Mouse (Mus musculus) intestine, postnatal 0 days (tissue): ENCODE measurements around the gene Ppp1r12b. TPM values are rescaled to one million over a fixed set of nuclear protein-coding genes. Genes with fewer than 3 reads are reported as not detected.

Source experiments
- ATAC-seq: fragments of 200-750 bp; cut with Nextera tagmentation; 2 replicates; pipeline ENCODE4 v1.8.0; 2017; ENCODE audit warnings: mild to moderate bottlenecking, moderate TSS enrichment, moderate library complexity
- H3K27ac ChIP-seq: fragments of 300-500 bp; sonication (generic); 2 replicates; pipeline ENCODE4 v1.5.1; 2014; ENCODE audit warnings: mild to moderate bottlenecking, low read depth, low read length, moderate library complexity
- H3K27me3 ChIP-seq: fragments of 300-500 bp; sonication (generic); replicated peaks from 2 replicates; pipeline ENCODE4 v1.6.1; 2014; ENCODE audit warnings: low read length, mixed read lengths; ENCODE audit not compliant: control insufficient read depth, insufficient read depth
- H3K36me3 ChIP-seq: fragments of 300-500 bp; sonication (generic); 2 replicates; pipeline ENCODE4 v1.6.1; 2014; ENCODE audit warnings: mild to moderate bottlenecking, moderate library complexity; ENCODE audit not compliant: control insufficient read depth, insufficient read depth
- H3K4me1 ChIP-seq: fragments of 300-500 bp; sonication (generic); replicated peaks from 2 replicates; pipeline ENCODE4 v1.6.1; 2014; ENCODE audit warnings: antibody characterized with exemption, low read length, mixed read lengths; ENCODE audit not compliant: control insufficient read depth, insufficient read depth
- H3K4me2 ChIP-seq: fragments of 300-500 bp; sonication (generic); replicated peaks from 2 replicates; pipeline ENCODE4 v1.6.1; 2014; ENCODE audit warnings: low read depth, mild to moderate bottlenecking, moderate library complexity
- H3K4me3 ChIP-seq: fragments of 300-500 bp; sonication (generic); 2 replicates; pipeline ENCODE4 v1.5.1; 2014; ENCODE audit warnings: low read depth, low read length
- H3K9ac ChIP-seq: fragments of 300-500 bp; sonication (generic); 2 replicates; pipeline ENCODE4 v1.6.1; 2014; ENCODE audit warnings: mild to moderate bottlenecking, low read depth, low read length
- H3K9me3 ChIP-seq: fragments of 300-500 bp; sonication (generic); 2 replicates; pipeline ENCODE4 v1.6.1; 2016; ENCODE audit warnings: mixed run types; ENCODE audit not compliant: control insufficient read depth
- CTCF ChIP-seq: sonication (generic); IDR thresholded peaks from 2 replicates; pipeline ENCODE4 v1.5.1; 2016; ENCODE audit warnings: low read depth, mild to moderate bottlenecking, control low read depth, antibody characterized with exemption, moderate library complexity
- WGBS: fragments of 180-500 bp; shearing (Covaris S2); extraction: QIAGEN DNeasy Blood & Tissue Kit; methylation state at CpG from one replicate; pipeline ENCODE4 v1.1.7; 2014; 5-methylcytosine and 5-hydroxymethylcytosine counted together
- polyA plus RNA-seq: library from polyadenylated mRNA; unstranded; fragments of >200 nt; fragmentation: Nextera tagmentation; extraction: Ambion mirVana; gene quantifications from 2 replicates; pipeline ENCODE4 v1.2.1, GENCODE M21; 2015

The Ppp1r12b gene
- polyA plus RNA-seq, 1 experiment from 2014 or later = 11.5 TPM

- no peaks in the 10 kb centered on the region for H3K4me1 ChIP-seq
- H3K4me3 ChIP-seq = no peak overlapping the region
- H3K36me3 ChIP-seq = no peaks in the 10 kb centered on the region
- no peak overlapping the region for H3K9ac ChIP-seq
- no peaks in the 10 kb centered on the region for H3K27me3 ChIP-seq
- H3K4me2 ChIP-seq = no peak overlapping the region
- no peak for TF ChIP-seq CTCF
- ATAC-seq = no peak
- 86% methylated on average over 4 of the region's 4 CpGs for WGBS
- H3K27ac ChIP-seq = no peak overlapping the region
- no peaks in the 10 kb centered on the region for H3K9me3 ChIP-seq
Measured at GRCm38 (mm10) chr1:134995437-134995836, 39.7 kb upstream of the Ppp1r12b start.

- no peak overlapping the region for H3K9ac ChIP-seq
- no peak overlapping the region for H3K4me2 ChIP-seq
- H3K27ac ChIP-seq = no peak overlapping the region
- ATAC-seq = no peak
- H3K36me3 ChIP-seq = no peaks in the 10 kb centered on the region
- H3K4me3 ChIP-seq = no peak overlapping the region
- no peaks in the 10 kb centered on the region; the same call in 1 of the 2 replicates for H3K27me3 ChIP-seq
- no peak for TF ChIP-seq CTCF
- no peaks in the 10 kb centered on the region for H3K9me3 ChIP-seq
- no peaks in the 10 kb centered on the region for H3K4me1 ChIP-seq
- WGBS = 82% methylated on average over 3 of the region's 3 CpGs
Measured at GRCm38 (mm10) chr1:134994739-134995138, 39.0 kb upstream of the Ppp1r12b start.

GRCm38 (mm10) chr1:134992046-134992645, 36.4 kb upstream of the Ppp1r12b start:
- no peaks in the 10 kb centered on the region; the same call in 1 of the 2 replicates for H3K4me1 ChIP-seq
- H3K36me3 ChIP-seq = no peaks in the 10 kb centered on the region
- no peak overlapping the region for H3K27ac ChIP-seq
- ATAC-seq = no peak
- TF ChIP-seq CTCF = no peak
- H3K4me3 ChIP-seq = no peak overlapping the region
- H3K9me3 ChIP-seq = no peaks in the 10 kb centered on the region
- WGBS = 40% methylated on average over 8 of the region's 8 CpGs
- no peak overlapping the region for H3K9ac ChIP-seq
- no peak overlapping the region for H3K4me2 ChIP-seq
- no peaks in the 10 kb centered on the region; the same call in 1 of the 2 replicates for H3K27me3 ChIP-seq

GRCm38 (mm10) chr1:134989372-134989771, 33.6 kb upstream of the Ppp1r12b start:
- 10% methylated on average over 7 of the region's 7 CpGs for WGBS
- Histone ChIP-seq H3K4me1 (no peaks in the 10 kb centered on the region; the same call in 1 of the 2 replicates), H3K9ac (no peak overlapping the region), H3K4me2 (no peak overlapping the region), H3K27ac (no peak overlapping the region), H3K4me3 (no peak overlapping the region), H3K9me3 (no peaks in the 10 kb centered on the region), H3K36me3 (no peaks in the 10 kb centered on the region), H3K27me3 (no peaks in the 10 kb centered on the region; the same call in 1 of the 2 replicates)
- TF ChIP-seq CTCF = peak; percentile 96
- ATAC-seq = no peak

- H3K9ac ChIP-seq = peak overlapping the region; percentile 11; the same call in 1 of the 2 replicates
- no peak for TF ChIP-seq CTCF
- H3K9me3 ChIP-seq = no peaks in the 10 kb centered on the region
- H3K27ac ChIP-seq = no peak overlapping the region
- WGBS = 19% methylated on average over 14 of the region's 14 CpGs
- no peaks in the 10 kb centered on the region for H3K36me3 ChIP-seq
- no peak for ATAC-seq
- peak overlapping the region; percentile 68 for H3K4me2 ChIP-seq
- no peaks in the 10 kb centered on the region; the same call in 1 of the 2 replicates for H3K4me1 ChIP-seq
- peak overlapping the region; percentile 27 for H3K4me3 ChIP-seq
- H3K27me3 ChIP-seq = no peaks in the 10 kb centered on the region; the same call in 1 of the 2 replicates
Measured at GRCm38 (mm10) chr1:134987962-134988341, 32.2 kb upstream of the Ppp1r12b start.

GRCm38 (mm10) chr1:134987173-134987961, 31.6 kb upstream of the Ppp1r12b start:
- WGBS = 28% methylated on average over 48 of the region's 48 CpGs
- peak; percentile 31; the same call in 1 of the 2 replicates for ATAC-seq
- peak overlapping the region; percentile 27 for H3K4me3 ChIP-seq

More at GRCm38 (mm10) chr1:134987173-134987961, 31.6 kb upstream of the Ppp1r12b start:
- no peak for TF ChIP-seq CTCF
- Histone ChIP-seq H3K27me3 (no peaks in the 10 kb centered on the region; the same call in 1 of the 2 replicates), H3K4me2 (peak overlapping the region; percentile 68), H3K27ac (no peak overlapping the region), H3K9ac (peak overlapping the region; percentile 11; the same call in 1 of the 2 replicates), H3K36me3 (no peaks in the 10 kb centered on the region), H3K9me3 (no peaks in the 10 kb centered on the region), H3K4me1 (no peaks in the 10 kb centered on the region; the same call in 1 of the 2 replicates)
